Mouse (Mus musculus): Measurements from ENCODE around the gene S100a3.

GRCm38 (mm10) chr3:90608223-90608622 lies 47.8 kb downstream of the S100a3 start, which contains the start of gene S100a5:
- no peak for TF ChIP-seq CTCF (conservative IDR thresholded peaks at IDR 0.05; ENCODE audit: low read length)
- TF ChIP-seq NANOG (IDR thresholded peaks at IDR 0.05; ENCODE audit: borderline replicate concordance, low read length): no peak
- TF ChIP-seq POU5F1 (IDR thresholded peaks at IDR 0.05; ENCODE audit: borderline replicate concordance, low read length): no peak
